Mouse (Mus musculus): ENCODE measurements at regions not wholly inside any gene's neighbourhood (a gene's known extent, or its start where the extent isn't known, plus 50 kb on each side); places are given as distances from the start of the nearest gene placed in this dataset.

GRCm38 (mm10) chr12:26551168-26551926, 82.3 kb downstream of the Cmpk2 start:
- no peak for DNase-seq (ENCODE audit: low spot score in 2 of 2)

GRCm38 (mm10) chr12:26547466-26547865, 78.5 kb downstream of the Cmpk2 start:
- no peak for DNase-seq (ENCODE audit: low spot score in 2 of 2)

- DNase-seq (ENCODE audit: low spot score in 2 of 2): no peak
These were observed 77.4 kb downstream of the Cmpk2 start for GRCm38 (mm10) chr12:26546361-26546760.

- no peak for DNase-seq (ENCODE audit: low spot score in 2 of 2)
These were observed 74.5 kb downstream of the Cmpk2 start for GRCm38 (mm10) chr12:26543463-26543862.

- no peak for DNase-seq (ENCODE audit: low spot score in 2 of 2)
These were observed 73.4 kb downstream of the Cmpk2 start for GRCm38 (mm10) chr12:26542451-26542850.

GRCm38 (mm10) chr12:26535261-26535890, 66.4 kb downstream of the Cmpk2 start:
- DNase-seq (ENCODE audit: low spot score in 2 of 2): no peak

- DNase-seq (ENCODE audit: low spot score in 2 of 2): peak; percentile 19 to 24
These were observed 65.5 kb downstream of the Cmpk2 start for GRCm38 (mm10) chr12:26534229-26535105.

- no peak for DNase-seq (ENCODE audit: low spot score in 2 of 2)
These were observed 64.7 kb downstream of the Cmpk2 start for GRCm38 (mm10) chr12:26533641-26534151.

- DNase-seq (ENCODE audit: low spot score in 2 of 2): peak; percentile 84
These were observed 64.0 kb downstream of the Cmpk2 start for GRCm38 (mm10) chr12:26532823-26533640.

- DNase-seq (ENCODE audit: low spot score in 2 of 2): no peak
These were observed 63.1 kb downstream of the Cmpk2 start for GRCm38 (mm10) chr12:26532076-26532475.
